Mouse (Mus musculus) kidney, adult 11 months (tissue): ENCODE results near the gene Itgax.
"Not testable (repeated sequence)": the region's sequence is repeated elsewhere in the genome, so short reads cannot be mapped to it uniquely, and the experiment has no call there.

ENCODE experiments used
- DNase-seq: peaks from one replicate; pipeline ENCODE4 v3.0.0; 2022

The Itgax gene

DNA sequence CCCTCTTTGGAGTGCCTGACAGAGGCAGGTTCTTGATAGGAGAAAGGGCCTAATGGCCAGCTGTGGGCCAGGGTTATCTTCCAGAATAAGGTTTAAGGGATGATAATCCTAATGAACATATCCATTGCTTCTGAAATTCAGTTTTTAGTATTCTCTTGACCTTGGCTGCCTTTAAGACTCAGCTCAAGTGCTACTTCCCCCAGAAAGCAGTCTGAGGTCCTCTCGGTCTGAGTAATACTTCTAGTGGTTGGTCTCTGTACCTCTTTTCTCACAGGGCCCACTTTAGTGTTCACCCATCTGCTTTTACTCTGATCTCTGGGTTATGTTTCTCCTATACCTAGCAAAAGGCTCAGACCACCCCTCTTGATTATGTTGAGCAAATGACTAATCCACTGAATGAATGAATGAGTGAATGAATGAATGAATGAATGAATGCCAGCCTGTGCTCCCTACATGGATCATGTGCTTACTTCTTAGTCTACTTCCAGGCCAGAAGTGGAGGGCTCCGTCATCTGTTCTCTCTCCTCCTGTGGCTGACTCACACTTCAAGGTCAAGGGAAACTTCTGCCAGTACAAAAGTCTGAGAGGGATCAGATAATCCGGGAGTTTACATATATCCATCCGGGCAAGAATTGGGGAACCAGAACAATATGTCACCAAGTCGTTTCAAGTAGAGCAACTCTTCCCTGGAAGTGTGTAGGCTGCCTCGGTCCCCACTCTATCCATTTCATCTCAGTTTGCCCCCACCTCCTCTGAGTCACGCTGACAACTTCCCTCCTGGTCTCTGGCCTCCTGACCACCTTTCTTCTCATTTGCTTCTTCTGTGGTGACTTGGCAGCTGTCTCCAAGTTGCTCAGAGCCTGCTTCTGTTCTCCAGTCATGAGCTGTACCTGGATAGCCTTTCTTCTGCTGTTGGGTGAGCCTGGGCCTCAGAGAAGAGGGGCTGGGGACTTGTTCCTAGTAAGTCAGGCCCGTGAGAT is at the start of gene Itgax:
Gene Itgax (plus strand): TSS at position 807 of the 980 bp plus-strand sequence.
- no peak for DNase-seq

DNA sequence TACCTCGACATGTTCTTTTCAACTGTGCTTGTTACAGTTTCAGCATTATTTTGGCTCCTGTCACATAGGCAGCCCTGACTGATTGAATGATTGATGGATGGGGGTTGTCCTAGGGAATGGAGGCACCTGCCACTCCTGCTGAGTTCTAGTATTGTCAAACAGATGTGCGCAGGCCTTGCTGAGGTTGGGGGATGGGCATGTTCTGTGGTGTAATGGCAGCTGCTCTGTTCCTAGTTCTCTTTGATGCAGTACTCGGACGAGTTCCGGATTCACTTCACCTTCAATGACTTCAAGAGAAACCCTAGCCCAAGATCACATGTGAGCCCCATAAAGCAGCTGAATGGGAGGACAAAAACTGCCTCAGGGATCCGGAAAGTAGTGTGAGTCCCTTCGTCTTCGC is 49.3 kb upstream of the Itgax start:
- no peak for DNase-seq

DNA sequence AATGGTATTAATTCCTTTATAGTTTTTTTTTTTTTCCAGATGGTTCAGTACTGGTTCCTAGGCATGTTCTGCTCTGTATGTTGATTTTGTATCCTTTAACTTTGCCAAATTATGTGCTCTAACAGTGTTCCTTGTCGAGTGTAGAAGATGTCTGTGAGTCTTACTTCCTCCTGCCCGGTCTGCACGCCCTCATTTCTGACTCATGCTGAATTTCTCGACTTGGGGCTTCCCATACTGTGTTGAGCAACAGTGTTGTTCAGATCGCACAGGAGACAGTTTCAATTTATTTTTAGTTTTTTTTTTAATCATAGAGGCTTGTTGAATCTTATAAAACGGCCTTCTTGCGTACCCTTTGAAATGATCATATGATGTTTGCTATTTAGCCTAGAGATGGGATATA is 40.2 kb upstream of the Itgax start:
- no peak for DNase-seq

DNA sequence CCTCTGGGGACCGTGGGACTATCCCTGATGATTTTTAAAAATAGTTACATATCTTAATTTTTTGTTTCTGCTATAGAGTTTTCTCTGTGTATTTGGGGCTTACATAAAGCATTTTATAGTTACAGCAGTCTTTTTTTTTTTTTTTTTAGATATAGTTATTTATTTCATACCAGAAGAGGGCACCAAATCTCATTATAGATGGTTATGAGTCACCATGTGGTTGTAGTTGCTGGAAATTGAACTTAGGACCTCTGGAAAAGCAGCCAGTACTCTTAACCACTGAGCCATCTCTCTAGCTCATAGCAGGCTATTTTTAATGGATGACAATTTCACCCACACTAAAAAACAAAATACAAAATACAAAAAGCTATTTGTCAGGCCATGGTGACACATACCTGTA is 31.2 kb upstream of the Itgax start:
- no peak for DNase-seq

DNA sequence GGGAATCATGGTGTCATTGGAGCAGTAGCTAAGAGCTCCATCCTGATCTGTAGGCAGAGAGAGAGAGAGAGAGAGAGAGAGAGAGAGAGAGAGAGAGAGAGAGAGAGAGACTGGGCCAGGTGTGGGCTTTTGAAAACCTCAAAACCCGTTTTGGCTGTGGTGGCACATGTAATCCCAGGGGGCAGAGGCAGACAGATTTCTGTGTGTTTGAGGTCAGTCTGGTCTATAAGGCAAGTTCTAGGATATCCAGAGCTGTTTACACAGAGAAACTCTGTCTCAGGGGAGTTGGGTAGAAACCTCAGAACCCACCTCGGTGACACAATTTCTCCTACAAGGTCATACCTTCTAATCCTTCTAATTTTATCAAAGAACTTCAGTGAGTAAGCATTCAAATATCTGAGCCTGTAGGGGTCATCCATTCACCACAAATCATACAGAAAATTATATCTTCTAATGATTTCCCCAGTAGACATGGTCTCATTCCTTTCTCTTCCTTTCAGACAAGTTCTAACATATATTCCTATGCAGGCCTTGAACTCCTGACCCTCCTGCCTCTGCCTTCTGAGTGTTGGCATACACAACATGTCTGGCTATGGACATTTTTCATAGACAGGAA is 28.5 kb upstream of the Itgax start:
- DNase-seq = no peak

DNA sequence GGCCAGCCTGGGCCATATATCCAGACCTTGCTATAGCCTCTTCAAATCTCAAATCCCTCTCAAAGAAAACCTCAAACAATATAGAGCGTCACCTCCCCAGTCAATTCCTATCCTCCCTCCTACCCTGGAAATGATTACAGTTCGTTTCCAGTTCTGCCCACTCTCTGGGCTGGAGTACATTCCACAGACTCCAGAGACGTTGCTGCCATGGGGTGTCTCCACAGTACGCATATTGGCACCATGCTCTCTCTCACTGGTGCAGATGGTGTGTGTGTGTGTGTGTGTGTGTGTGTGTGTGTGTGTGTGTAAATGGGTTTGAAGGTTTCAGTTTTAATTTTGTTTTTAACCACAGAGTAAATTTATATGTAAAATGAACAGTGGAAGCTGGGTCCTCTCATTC is 24.1 kb upstream of the Itgax start:
- DNase-seq = no peak

DNA sequence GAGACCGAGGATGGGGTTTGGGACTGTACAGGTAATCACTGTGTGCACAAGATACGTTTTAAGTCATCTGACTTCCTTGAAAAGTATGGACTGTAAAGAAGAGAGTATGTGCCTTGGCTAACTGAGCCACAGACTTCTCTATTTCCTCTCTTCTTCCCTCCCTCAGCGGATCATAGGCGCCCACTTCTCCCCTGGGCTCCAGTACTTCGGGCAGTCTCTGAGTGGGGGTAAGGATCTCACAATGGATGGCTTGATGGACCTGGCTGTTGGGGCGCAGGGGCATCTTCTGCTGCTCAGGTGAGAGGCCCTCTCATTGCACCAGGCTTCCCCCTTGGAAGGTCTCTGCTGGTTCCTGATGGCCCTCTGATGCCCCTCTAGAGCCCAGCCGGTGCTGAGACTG is 21.9 kb upstream of the Itgax start:
- no peak for DNase-seq

DNA sequence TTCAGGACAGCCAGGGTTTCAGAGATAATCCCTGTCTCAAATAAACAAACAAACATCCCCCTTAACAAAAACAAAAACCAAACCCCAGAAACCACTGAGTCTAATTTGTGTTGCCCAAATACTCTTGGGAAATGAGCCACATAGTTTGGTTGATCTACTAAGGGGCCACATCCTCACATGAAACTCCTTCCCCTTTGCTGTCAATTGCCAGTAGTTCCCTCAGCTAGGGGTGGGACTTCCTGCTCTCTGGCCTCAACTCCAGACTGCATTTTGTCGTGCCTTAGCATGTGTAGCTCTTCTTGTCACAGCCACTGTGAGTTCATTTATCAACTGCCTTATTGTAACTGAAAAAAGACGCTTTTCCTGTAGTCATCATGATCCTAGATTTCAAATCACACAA is 19.0 kb upstream of the Itgax start:
- DNase-seq = no peak

DNA sequence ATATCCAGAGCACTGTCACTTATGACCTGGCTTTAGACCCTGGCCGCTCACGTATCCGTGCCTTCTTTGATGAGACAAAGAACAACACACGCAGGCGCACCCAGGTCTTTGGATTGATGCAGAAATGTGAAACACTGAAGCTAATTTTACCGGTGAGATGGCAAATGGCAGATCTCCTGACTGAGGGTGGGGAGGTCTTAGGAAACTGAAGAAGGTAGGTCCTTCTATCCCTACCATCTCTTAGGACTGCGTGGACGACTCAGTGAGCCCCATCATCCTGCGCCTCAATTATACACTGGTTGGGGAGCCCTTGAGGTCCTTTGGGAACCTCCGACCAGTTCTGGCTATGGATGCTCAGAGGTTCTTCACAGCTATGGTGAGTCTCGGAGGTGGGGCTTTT is 17.2 kb upstream of the Itgax start:
- DNase-seq = no peak

DNA sequence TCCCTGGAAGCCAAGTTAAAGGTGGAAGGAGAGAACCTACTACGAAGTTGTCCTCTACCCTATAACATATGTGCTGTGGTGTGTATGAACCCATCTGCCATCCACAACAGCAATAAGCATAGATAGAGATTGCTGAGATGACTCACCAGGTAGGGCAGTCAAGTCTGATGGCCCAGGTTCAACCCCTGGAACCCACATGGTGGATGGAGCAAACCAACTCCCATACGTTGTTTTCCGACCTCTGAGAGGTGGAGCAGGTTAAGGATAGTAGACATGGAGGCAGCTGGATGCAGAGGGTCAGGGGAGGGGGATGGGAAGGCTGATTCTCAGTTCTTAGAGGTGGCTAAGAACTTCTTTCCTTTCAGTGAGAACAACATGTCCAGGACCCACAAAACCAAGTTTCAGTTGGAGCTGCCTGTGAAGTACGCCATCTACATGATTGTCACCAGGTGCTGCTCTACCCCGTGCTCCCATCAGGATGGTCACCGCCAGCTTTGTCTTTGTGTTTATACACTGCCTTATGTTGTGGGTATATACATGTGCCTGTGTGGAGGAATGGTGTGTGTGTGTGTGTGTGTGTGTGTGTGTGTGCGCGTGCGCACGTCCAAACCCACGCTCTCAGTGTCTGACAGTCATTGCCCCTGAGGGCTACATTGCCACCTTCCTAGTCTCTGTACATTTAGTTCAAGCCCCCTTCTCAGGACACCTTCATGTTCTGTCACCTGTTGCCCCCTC is 14.8 kb upstream of the Itgax start:
- no peak for DNase-seq

DNA sequence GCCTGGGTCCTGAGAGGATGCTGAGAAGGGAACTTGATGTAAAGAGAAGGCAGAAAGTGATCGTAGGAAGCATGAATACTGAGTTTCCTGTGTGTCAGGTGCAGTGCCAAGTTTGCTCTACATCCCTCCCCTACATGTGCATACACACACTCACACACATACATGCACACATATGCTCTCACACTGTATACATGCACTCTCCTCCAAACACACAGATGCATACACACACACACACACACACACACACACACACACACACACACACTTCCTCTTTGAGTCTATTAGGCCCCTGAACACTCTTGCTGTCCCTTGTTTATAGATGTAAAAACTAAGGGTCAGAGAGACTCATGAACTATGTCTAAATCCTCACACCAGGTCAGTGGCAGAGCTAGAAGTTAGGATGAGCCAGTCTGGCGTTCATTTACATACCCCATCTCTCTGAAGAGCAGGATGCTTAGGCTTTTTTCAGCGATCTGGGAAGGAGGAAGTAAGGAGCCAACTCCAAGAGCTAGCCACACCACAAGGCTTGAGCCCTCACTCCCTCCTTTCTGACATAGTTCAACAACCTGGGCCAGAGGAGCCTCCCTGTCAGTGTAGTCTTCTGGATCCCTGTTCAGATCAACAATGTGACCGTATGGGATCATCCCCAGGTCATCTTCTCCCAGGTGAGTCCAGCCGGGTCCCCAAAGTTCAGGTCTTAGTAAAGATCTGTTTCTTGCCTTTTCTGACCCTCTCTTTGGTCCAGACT is 14.0 kb upstream of the Itgax start:
- no peak for DNase-seq

DNA sequence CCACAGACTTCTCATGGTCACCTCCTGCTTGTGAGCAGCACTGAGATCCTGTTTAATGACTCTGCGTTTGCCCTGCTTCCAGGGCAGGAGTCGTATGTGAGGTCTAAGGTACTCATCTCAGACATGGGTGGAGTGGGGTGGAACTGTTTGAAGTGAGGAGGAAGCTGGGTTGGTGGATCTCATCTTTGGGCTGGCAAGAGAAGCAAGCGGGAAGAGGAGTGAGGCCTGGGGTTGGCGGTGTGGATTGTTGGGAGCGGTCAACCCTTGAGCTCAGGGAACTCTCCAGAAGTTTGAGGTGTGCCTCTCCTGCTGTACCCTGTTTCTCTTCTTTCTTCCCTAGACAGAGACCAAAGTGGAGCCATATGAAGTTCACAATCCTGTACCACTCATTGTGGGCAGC is 13.0 kb upstream of the Itgax start:
- no peak for DNase-seq

DNA sequence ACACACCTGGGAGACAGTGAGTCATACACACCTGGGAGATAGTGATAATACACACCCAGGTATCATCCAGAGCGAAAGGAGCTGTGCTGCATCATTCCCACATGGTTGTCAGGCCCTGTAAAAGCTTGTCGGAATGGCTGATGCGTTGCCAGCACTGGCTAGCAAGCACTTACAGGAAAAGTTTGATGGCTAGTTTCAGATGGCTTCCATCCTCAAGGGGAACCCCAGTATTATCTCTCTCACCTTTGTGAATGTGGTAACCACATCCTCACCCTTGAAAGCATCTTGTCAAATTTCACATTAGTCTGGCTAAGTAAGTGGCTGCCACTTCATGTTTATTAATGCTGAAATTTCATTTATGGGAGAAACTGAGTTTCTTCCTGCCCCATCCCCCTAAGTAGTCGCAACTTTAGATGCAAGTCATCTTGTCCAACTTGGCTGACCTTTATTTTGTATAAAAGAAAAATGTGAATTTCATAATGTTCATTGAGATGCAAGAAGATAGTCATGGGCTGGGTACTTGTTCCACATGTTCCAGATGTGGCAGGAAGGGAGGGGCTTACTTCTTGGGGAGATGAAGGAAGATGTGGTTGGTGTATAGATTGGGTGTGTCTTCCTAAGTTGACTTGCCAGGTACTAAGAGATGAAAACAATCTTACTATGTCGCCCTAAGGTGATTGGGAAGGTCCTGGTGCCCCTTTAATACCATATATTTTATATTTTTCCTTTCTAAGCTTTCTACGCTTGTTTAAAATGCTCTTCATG is 9.4 kb upstream of the Itgax start:
- no peak for DNase-seq

DNA sequence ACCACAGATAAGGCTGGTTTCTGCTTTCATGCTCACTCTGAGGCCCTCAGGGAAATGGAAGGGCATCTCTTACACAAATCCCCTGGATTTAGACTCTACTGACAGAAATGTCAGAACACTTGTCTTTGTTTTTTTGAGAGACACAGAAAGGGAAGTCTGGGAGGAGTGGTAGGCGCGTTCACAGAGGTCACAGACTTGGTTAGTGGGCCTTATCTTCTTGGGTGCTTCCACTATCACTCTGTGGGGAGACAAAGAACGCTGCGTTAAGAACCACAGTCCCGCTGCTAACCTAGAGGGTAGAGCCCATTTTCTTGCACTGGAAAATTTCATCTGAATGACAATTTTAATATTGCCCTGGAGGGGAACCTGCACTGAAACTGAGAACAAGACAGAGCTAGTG is 2.8 kb downstream of the Itgax start:
- DNase-seq = no peak

DNA sequence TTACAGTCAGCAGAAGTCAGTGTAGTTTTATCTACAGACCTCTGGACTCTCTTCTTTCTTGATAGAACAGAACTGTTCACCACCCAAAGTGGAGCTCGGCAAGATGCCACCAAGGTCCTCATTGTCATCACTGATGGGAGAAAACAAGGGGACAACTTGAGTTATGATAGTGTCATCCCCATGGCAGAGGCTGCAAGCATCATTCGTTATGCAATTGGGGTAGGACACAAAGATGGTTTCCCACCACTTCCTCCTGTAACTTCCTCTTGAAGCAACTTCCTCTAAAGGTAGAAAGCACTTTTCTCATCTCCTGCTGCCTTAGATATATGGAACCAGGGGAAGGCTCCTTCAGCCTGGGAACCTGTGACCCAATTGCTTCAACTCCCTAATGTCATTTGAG is 4.2 kb downstream of the Itgax start:
- DNase-seq = no peak

DNA sequence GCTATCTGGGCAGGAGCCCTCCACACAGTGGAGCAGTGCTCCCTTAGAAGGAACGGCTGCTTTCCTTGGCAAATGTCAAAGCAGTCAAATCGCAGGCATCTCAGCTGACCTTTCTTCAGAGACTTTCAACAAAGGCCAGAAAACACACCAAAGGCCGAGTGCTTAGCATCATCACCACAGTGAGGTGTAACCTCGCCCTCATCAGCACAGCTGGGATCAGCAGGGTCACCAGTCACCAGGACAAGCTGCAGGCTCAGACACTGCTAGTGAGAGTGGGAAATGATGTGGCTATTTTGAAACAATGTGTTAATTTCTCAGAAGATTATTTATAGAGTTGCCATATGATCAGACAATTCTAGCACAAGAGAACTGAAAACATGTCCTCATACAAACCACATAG is 7.6 kb downstream of the Itgax start:
- no peak for DNase-seq

DNA sequence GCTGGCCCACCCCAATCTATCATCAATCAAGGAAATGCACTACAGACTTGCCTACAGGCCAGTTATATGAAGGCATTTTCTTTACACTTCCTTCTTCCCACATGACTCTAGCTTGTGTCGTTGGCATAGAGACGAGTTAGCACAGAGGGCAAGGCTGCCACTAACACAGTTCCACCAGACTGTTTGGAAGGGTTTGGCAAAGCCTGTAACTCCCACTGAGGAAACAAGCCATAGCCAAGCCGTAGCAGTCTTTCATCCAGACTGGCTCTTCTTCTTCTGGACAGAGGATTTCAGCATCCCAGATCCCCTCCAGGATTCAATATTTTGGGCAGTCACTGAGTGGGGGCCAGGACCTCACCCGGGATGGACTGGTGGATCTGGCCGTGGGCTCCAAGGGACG is 10.3 kb downstream of the Itgax start:
- DNase-seq = no peak

DNA sequence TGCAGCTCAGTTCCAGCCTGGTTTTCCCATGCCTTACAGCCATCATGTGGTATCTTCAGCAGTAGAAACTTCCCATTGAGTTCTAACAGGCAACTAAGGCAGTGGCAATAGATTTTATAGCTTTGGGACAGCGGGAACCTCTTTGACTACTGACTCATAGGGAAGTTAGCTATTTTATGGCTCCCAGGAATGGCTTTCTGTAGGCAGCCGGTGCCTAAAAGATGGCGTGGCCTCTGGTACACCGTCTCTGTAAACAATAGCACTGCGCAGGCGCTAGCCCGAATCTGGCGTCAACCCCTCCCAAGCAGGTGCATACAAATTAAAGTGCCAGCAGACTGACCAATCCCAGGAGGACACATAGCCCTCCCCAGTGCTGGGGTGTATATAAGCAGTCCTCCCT is 21.6 kb downstream of the Itgax start:
- no peak for DNase-seq

DNA sequence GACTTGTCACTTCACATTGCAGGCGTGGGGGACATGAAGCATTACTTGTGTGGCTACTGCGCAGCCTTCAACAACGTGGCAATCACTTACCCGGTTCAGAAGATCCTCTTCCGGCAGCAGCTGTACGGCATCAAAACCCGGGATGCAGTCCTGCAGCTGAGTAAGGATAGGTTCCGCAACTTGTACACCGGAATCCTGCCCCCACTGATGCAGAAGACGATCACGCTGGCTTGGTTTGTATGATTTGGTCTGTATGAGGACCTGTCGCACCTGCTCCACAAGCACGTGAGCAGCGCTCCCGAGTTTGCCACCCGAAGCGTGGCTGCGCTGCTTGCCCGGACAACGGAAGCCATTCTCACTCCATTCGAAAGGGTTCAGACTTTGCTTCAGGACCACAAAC is 24.7 kb downstream of the Itgax start, which contains the start of gene Itgad:
Gene Itgad (plus strand): TSS at position 301 of the 400 bp plus-strand sequence.
- DNase-seq = no peak

DNA sequence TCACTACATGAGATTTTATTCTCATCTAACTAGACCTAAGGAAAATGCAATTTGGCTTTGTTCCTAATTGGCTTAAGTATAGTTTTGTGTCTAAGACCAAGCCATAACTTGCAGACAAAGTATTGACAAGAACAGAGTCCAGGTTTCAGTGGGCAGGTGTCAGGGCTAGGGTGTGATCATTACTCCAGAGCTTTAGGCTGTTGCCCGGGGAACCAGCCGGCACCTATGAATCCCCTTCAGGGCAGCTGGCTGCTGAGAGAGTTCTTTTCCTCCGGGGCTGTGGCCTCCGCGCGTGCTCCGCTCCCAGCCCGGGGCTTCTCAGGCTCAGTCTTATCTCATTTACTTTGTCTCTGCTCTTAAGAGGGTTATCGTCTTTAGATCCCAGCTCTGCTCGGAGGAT is 25.6 kb downstream of the Itgax start:
- no peak for DNase-seq

DNA sequence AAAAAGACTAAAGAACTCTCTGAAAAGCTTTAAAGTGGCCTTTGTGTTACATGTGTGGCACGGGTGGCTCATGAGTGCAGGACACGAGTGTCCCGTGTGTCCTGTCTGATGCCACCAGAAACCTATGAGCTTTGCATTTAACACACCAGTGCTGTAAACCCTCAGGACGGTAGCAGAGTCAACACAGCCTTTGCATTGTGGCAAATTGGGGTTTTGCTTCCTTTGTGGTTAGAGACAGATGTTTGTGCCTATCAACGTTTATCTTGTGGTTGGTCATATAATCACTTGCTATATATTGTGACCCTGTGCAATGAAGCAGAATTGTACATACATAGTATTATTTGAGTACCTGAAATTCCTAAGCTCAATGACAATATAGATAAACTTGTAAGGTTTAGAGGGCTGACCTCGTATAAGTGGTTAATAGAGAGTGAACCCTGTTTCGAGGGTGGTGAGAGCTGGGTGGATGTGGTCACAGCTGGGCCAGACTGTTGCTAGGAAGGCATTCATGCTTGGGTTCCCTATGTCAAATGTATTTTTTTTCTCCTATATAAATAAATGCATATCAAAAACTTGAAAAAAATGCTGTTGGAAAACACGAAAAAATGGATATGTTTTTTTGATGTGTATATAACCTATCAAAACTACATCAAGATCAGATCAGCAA is 29.5 kb downstream of the Itgax start:
- DNase-seq = not testable (repeated sequence)

DNA sequence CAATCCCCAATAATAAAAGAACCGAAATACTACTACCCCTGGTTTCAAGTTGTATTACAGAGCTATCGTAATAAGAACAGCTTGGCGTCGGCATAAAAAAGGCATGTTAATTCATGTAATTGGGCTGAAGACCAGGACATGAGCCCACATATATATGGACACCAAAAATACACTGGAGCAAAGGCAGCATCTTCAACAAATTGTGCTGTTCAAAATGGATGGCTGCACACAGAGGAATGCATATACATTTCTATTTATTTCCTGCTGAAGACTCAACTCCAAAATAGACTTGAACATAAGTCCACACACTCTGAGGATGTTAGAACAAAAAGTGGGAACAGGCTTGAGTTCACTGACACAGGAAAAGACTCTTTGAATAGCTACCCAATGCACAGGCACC is 34.7 kb downstream of the Itgax start:
- DNase-seq = no peak
